8 mouse cellular contexts compared by ENCODE assay signal in the genomic region with DNA sequence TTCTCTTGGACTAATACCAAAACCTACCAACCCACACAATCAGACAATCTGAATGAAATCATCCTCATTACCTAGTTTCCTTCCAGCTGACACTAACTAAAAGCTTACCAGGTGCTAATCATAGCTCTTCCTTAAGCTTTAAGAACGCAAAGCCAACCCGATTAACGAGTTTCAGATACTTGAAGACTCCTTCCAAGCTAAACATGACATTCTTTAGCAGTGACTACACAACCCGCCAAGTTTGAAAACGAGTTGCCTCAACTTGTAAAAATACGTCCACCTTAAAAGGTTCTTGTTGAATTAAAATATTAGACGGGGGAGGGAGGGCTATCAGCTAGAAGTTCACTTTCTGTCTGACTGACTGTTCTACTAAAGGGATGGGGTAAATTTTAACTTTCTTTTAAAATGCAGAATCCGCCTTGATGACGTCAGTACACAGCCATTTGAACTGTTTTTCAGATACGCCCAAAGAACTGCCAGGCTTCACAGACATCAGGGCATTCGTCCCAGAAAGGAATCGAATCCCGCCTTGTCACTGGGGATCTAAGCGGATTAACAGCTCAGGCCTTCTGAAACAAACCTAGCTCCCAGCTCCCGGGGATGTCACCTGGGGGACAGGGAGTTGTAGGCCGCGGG. TPM values are rescaled to one million over a fixed set of nuclear protein-coding genes. Genes with fewer than 3 reads are reported as not detected.
DNase-seq lines count a peak whose midpoint lies in the region; ATAC-seq and TF ChIP-seq lines count a peak whose summit lies in the region.

No protein-coding gene starts in this region.

- peak overlapping the region; percentile 87 for H3K9ac ChIP-seq in heart, embryonic 11.5 days (ENCODE audit: low read depth, low read length)
- H3K9ac ChIP-seq in intestine, embryonic 15.5 days: peak overlapping the region; percentile 61
- peak overlapping the region; percentile 74 for H3K9ac ChIP-seq in midbrain, embryonic 11.5 days (ENCODE audit: low read length)

- DNase-seq in heart, postnatal 25 days (ENCODE audit: low spot score): no peak
- peak; percentile 40 for DNase-seq in G1E (ENCODE audit: low spot score)
- DNase-seq in midbrain, embryonic 11.5 days (ENCODE audit: low spot score, missing footprints): peak; percentile 88
- DNase-seq in adrenal gland, postnatal 25 days: no peak

- no peaks in the 10 kb centered on the region for H3K4me1 ChIP-seq in heart, embryonic 11.5 days (ENCODE audit: control insufficient read depth, insufficient read depth, low read length)
- peaks cover 32% of the 10 kb centered on the region for H3K4me1 ChIP-seq in G1E (ENCODE audit: insufficient read depth, low read depth, low read length)
- H3K4me1 ChIP-seq in erythroblast, embryonic 14.5 days (ENCODE audit: control insufficient read depth): peaks cover 33% of the 10 kb centered on the region
- H3K4me1 ChIP-seq in intestine, embryonic 15.5 days (replicated peaks): no peaks in the 10 kb centered on the region
- peaks cover 5% of the 10 kb centered on the region; the same call in 1 of the 2 replicates for H3K4me1 ChIP-seq in midbrain, embryonic 11.5 days (ENCODE audit: control insufficient read depth, insufficient read depth, low read length)

- H3K36me3 ChIP-seq in heart, embryonic 11.5 days (ENCODE audit: control insufficient read depth, insufficient read depth, low read length): no peaks in the 10 kb centered on the region
- H3K36me3 ChIP-seq in G1E (replicated peaks): peaks cover 19% of the 10 kb centered on the region
- peaks cover 23% of the 10 kb centered on the region for H3K36me3 ChIP-seq in erythroblast, embryonic 14.5 days (ENCODE audit: control insufficient read depth)
- no peaks in the 10 kb centered on the region for H3K36me3 ChIP-seq in intestine, embryonic 15.5 days
- no peaks in the 10 kb centered on the region for H3K36me3 ChIP-seq in midbrain, embryonic 11.5 days (ENCODE audit: control insufficient read depth, insufficient read depth, low read length)

- intact Hi-C loops in heart, postnatal 25 days (cut with DNase I): loop anchor here (10.0 kb wide), 1 partner anchor 274 kb away; a partner anchor contains a TSS

- ATAC-seq in heart, embryonic 11.5 days (replicated peaks; ENCODE audit: insufficient number of reproducible peaks, low FRiP score, low TSS enrichment): peak; percentile 32
- peak; percentile 26; the same call in 1 of the 2 replicates for ATAC-seq in G1E (ENCODE audit: extremely low read depth, insufficient number of reproducible peaks, low FRiP score, poor library complexity, severe bottlenecking)
- ATAC-seq in intestine, embryonic 15.5 days: peak; percentile 69
- no peak; the same call in 1 of the 2 replicates for ATAC-seq in midbrain, embryonic 11.5 days (ENCODE audit: low FRiP score)
- ATAC-seq in frontal cortex, adult (ENCODE audit: low TSS enrichment): no peak; the same call in 1 of the 2 replicates

- H3K27me3 ChIP-seq in heart, embryonic 11.5 days (ENCODE audit: control insufficient read depth, insufficient read depth, low read length): no peaks in the 10 kb centered on the region
- no peaks in the 10 kb centered on the region for H3K27me3 ChIP-seq in G1E (ENCODE audit: insufficient read depth, low read length)
- H3K27me3 ChIP-seq in erythroblast, embryonic 14.5 days (ENCODE audit: control insufficient read depth): no peaks in the 10 kb centered on the region; the same call in 1 of the 2 replicates
- H3K27me3 ChIP-seq in intestine, embryonic 15.5 days (replicated peaks): no peaks in the 10 kb centered on the region
- no peaks in the 10 kb centered on the region for H3K27me3 ChIP-seq in midbrain, embryonic 11.5 days (ENCODE audit: control insufficient read depth, insufficient read depth, low read length)

- H3K4me2 ChIP-seq in heart, embryonic 11.5 days: peak overlapping the region; percentile 83
- H3K4me2 ChIP-seq in intestine, embryonic 15.5 days (replicated peaks): peak overlapping the region; percentile 78
- peak overlapping the region; percentile 81 for H3K4me2 ChIP-seq in midbrain, embryonic 11.5 days

- WGBS in heart, embryonic 11.5 days (ENCODE audit: insufficient replicate concordance): 3% methylated on average over 17 of the region's 17 CpGs
- under 1% methylated on average over 17 of the region's 17 CpGs for WGBS in intestine, embryonic 15.5 days
- 6% methylated on average over 17 of the region's 17 CpGs for WGBS in midbrain, embryonic 11.5 days

- H3K27ac ChIP-seq in heart, embryonic 11.5 days (ENCODE audit: low read depth, low read length): peak overlapping the region; percentile 76
- H3K27ac ChIP-seq in intestine, embryonic 15.5 days: 0 out of 2 replicates have a peak overlapping the region, but pooled peaks have one; percentile 8
- no peak overlapping the region for H3K27ac ChIP-seq in midbrain, embryonic 11.5 days (ENCODE audit: low read depth, low read length)

- H3K9me3 ChIP-seq in heart, embryonic 11.5 days (replicated peaks; ENCODE audit: control insufficient read depth, low read length): no peaks in the 10 kb centered on the region
- H3K9me3 ChIP-seq in G1E (replicated peaks): no peaks in the 10 kb centered on the region
- no peaks in the 10 kb centered on the region for H3K9me3 ChIP-seq in erythroblast, embryonic 14.5 days (ENCODE audit: control insufficient read depth, low read length)
- H3K9me3 ChIP-seq in intestine, embryonic 15.5 days: no peaks in the 10 kb centered on the region
- no peaks in the 10 kb centered on the region for H3K9me3 ChIP-seq in midbrain, embryonic 11.5 days (ENCODE audit: control insufficient read depth, low read length)

- H3K4me3 ChIP-seq in heart, embryonic 11.5 days (ENCODE audit: low read depth, low read length): peak overlapping the region; percentile 84
- peak overlapping the region; percentile 86 for H3K4me3 ChIP-seq in G1E (ENCODE audit: low read depth, low read length)
- peak overlapping the region; percentile 74 for H3K4me3 ChIP-seq in erythroblast, embryonic 14.5 days (replicated peaks)
- peak overlapping the region; percentile 68 for H3K4me3 ChIP-seq in intestine, embryonic 15.5 days (replicated peaks)
- peak overlapping the region; percentile 75 for H3K4me3 ChIP-seq in midbrain, embryonic 11.5 days (ENCODE audit: low read depth, low read length)

- no peak for TF ChIP-seq CTCF in G1E (IDR thresholded peaks at IDR 0.05; ENCODE audit: low read depth, low read length)

RNA-seq across cellular contexts. Expression of a gene that starts 0.6 kb away (rescaled TPM):
- 16.0 and 24.2 TPM in 2 replicates for polyA plus RNA-seq in heart, embryonic 11.5 days (2014; fragmentation: Nextera tagmentation; extraction: Ambion mirVana)
- total RNA-seq in heart, postnatal 25 days (2021): 1 to 10 TPM; 1.4 to 1.6 TPM
- total RNA-seq in G1E (2014; fragmentation: Nextera tagmentation): 192 and 213 TPM in 2 replicates
- total RNA-seq in G1E (2017): 96.4 and 152 TPM in 2 replicates
- polyA plus RNA-seq in G1E (2012): 59.6 and 70.5 TPM in 2 replicates
- polyA plus RNA-seq in erythroblast, embryonic 14.5 days (2012): 3.1 and 3.4 TPM in 2 replicates
- polyA plus RNA-seq in intestine, embryonic 15.5 days (2015; fragmentation: Nextera tagmentation; extraction: Ambion mirVana): 9.0 and 10.2 TPM in 2 replicates
- polyA plus RNA-seq in midbrain, embryonic 11.5 days (2014; fragmentation: Nextera tagmentation; extraction: Ambion mirVana): 7.4 and 8.7 TPM in 2 replicates
- 3.7 and 5.3 TPM in 2 replicates for total RNA-seq in adrenal gland, postnatal 25 days (2021)

Comparison
In these comparisons a context has a peak if more than half of its experiments do, and no peak if none do; other contexts are left out.
1. ATAC-seq: peak in heart, embryonic 11.5 days (single experiment), G1E (single experiment) and intestine, embryonic 15.5 days (single experiment); none in midbrain, embryonic 11.5 days (single experiment) and frontal cortex, adult (single experiment).
2. DNase-seq: peak in G1E (single experiment) and midbrain, embryonic 11.5 days (single experiment); none in heart, postnatal 25 days (single experiment) and adrenal gland, postnatal 25 days (single experiment).
3. Peak in every context shown above with its lines, with median percentiles within 50 percentile points of each other: H3K4me2 ChIP-seq, H3K4me3 ChIP-seq and H3K9ac ChIP-seq.